Mouse (Mus musculus) midbrain, embryonic 13.5 days (tissue): ENCODE results near the gene Cdkn2a. TPM values are rescaled to one million over a fixed set of nuclear protein-coding genes. Genes with fewer than 3 reads are reported as not detected.

ENCODE experiments used
- ATAC-seq: fragments of 200-750 bp; cut with Nextera tagmentation; 2 replicates; pipeline ENCODE4 v1.8.0; 2017; ENCODE audit warnings: mild to moderate bottlenecking, moderate TSS enrichment, moderate library complexity
- H3K27ac ChIP-seq: fragments of 300-500 bp; sonication (generic); 2 replicates; pipeline ENCODE4 v1.5.1; 2015; ENCODE audit warnings: inconsistent platforms, mild to moderate bottlenecking, moderate library complexity
- H3K27me3 ChIP-seq: fragments of 300-500 bp; sonication (generic); 2 replicates; pipeline ENCODE4 v1.6.1; 2015; ENCODE audit warnings: mild to moderate bottlenecking, inconsistent platforms
- H3K36me3 ChIP-seq: fragments of 300-500 bp; sonication (generic); 2 replicates; pipeline ENCODE4 v1.6.1; 2015; ENCODE audit warnings: mild to moderate bottlenecking, inconsistent platforms
- H3K4me1 ChIP-seq: fragments of 300-500 bp; sonication (generic); replicated peaks from 2 replicates; pipeline ENCODE4 v1.6.1; 2015; ENCODE audit warnings: inconsistent platforms
- H3K4me2 ChIP-seq: fragments of 300-500 bp; sonication (generic); replicated peaks from 2 replicates; pipeline ENCODE4 v1.6.1; 2015; ENCODE audit warnings: moderate library complexity, mild to moderate bottlenecking, inconsistent platforms
- H3K4me3 ChIP-seq: fragments of 300-500 bp; sonication (generic); replicated peaks from 2 replicates; pipeline ENCODE4 v1.5.1; 2015; ENCODE audit warnings: mild to moderate bottlenecking, inconsistent platforms
- H3K9ac ChIP-seq: fragments of 300-500 bp; sonication (generic); replicated peaks from 2 replicates; pipeline ENCODE4 v1.6.1; 2015; ENCODE audit warnings: mild to moderate bottlenecking, inconsistent platforms
- H3K9me3 ChIP-seq: fragments of 300-500 bp; sonication (generic); 2 replicates; pipeline ENCODE4 v1.6.1; 2016; ENCODE audit warnings: mild to moderate bottlenecking, inconsistent platforms
- WGBS: fragments of 180-500 bp; shearing (Covaris S2); methylation state at CpG from one replicate; pipeline ENCODE4 v1.1.7; 2015; 5-methylcytosine and 5-hydroxymethylcytosine counted together
- polyA plus RNA-seq: library from polyadenylated mRNA; unstranded; fragments of >200 nt; fragmentation: Nextera tagmentation; extraction: Ambion mirVana; gene quantifications from 2 replicates; pipeline ENCODE4 v1.2.1, GENCODE M21; 2015

Gene Cdkn2a
- polyA plus RNA-seq, 1 experiment from 2014 or later, result not detected

DNA sequence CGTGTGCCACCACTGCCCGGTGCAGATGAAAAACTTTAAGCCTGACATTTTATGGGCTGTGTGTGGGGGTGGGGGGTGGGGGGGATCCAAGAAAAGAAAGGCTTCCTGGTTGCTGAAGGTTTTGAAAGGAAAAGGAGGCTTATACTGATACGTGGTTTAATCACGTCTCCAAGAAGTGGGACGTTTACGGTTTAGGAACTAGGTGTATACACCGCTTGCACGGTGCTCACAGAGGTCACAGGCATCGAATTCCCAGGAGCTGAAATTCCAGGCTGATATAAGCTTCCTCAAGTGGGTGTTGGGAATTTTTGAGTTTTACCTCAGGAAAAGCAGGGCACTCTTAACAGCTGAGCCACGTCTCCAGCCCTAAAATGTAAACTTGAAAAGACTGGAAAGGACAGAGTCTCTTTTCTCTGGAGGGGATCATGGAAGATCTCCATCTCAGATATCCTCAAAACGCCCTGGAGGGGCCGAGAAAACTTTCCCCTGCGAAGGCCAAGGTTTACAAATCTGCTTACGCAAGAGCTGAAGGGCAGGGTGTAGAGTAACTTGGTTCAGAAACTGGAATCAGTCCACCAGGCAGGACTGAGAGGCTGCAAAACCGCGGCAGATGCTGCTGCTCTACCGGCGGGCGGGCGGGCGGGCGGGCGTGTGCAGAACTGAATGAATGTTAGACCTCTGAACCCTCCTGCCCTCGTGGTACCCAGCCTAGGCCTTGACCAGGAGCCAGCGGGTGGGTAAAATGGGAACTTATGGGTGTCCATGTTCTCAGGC lies 18.5 kb downstream of the Cdkn2a start:
- Histone ChIP-seq H3K9me3 (no peaks in the 10 kb centered on the region), H3K27ac (no peak overlapping the region), H3K9ac (no peak overlapping the region), H3K4me3 (no peak overlapping the region), H3K4me2 (no peak overlapping the region), H3K27me3 (peaks cover 97% of the 10 kb centered on the region), H3K4me1 (no peaks in the 10 kb centered on the region), H3K36me3 (no peaks in the 10 kb centered on the region)
- no peak for ATAC-seq
- WGBS, result under 1% methylated on average over 25 of the region's 25 CpGs

- Histone ChIP-seq H3K9me3 (no peaks in the 10 kb centered on the region), H3K27ac (no peak overlapping the region), H3K4me1 (no peaks in the 10 kb centered on the region), H3K9ac (no peak overlapping the region), H3K4me3 (no peak overlapping the region), H3K36me3 (no peaks in the 10 kb centered on the region), H3K4me2 (no peak overlapping the region), H3K27me3 (peaks cover 97% of the 10 kb centered on the region)
- under 1% methylated on average over 24 of the region's 24 CpGs for WGBS
- peak; percentile 51 for ATAC-seq
These were observed 19.5 kb downstream of the Cdkn2a start for GRCm38 (mm10) chr4:89274829-89275548.

- H3K4me2 ChIP-seq, result no peak overlapping the region
- WGBS, result 1% methylated on average over 14 of the region's 14 CpGs
- ATAC-seq, result no peak
- peaks cover 96% of the 10 kb centered on the region for H3K27me3 ChIP-seq
- no peaks in the 10 kb centered on the region for H3K4me1 ChIP-seq
- no peaks in the 10 kb centered on the region for H3K36me3 ChIP-seq
- no peak overlapping the region for H3K27ac ChIP-seq
- no peak overlapping the region for H3K4me3 ChIP-seq
- H3K9ac ChIP-seq, result no peak overlapping the region
- no peaks in the 10 kb centered on the region for H3K9me3 ChIP-seq
These were observed 20.4 kb downstream of the Cdkn2a start for GRCm38 (mm10) chr4:89274006-89274405.

GRCm38 (mm10) chr4:89273585-89273984 lies 20.9 kb downstream of the Cdkn2a start:
- under 1% methylated on average over 9 of the region's 9 CpGs for WGBS
- ATAC-seq, result no peak; the same call in 1 of the 2 replicates
- Histone ChIP-seq H3K4me3 (no peak overlapping the region), H3K4me2 (no peak overlapping the region), H3K27me3 (peaks cover 96% of the 10 kb centered on the region), H3K27ac (no peak overlapping the region), H3K4me1 (no peaks in the 10 kb centered on the region), H3K9ac (no peak overlapping the region), H3K36me3 (no peaks in the 10 kb centered on the region), H3K9me3 (no peaks in the 10 kb centered on the region)

DNA sequence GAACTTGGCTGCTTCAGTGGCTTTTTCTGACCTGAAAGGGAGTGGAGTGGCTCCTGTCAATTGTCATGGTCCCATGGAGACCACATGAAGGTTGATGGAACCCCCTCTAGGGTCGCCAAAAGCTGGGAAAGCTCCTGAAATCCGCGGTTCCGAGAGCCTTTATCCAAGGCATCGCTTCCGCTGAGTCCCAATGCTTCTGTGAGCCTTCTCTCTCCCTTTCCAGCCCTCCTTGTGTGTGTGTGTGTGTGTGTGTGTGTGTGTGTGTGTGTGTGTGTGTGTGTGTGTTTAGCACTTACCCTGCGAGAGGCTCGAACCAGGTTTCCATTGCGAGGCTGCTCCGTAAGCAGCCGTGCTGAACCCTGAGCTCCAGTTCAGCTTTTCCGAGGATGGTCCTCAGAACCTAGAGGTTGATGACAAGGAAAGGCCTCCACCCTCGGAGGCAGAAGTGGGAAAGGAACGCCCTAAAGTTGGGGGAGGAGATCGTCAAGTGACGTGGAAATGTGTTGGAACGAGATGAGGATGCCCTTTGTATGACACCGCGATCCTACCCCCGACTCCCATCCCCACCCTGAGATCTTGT lies 21.4 kb downstream of the Cdkn2a start:
- H3K9ac ChIP-seq, result no peak overlapping the region
- no peaks in the 10 kb centered on the region for H3K9me3 ChIP-seq
- H3K4me3 ChIP-seq, result no peak overlapping the region
- no peaks in the 10 kb centered on the region for H3K36me3 ChIP-seq
- peaks cover 96% of the 10 kb centered on the region for H3K27me3 ChIP-seq
- no peak overlapping the region for H3K27ac ChIP-seq
- under 1% methylated on average over 20 of the region's 20 CpGs for WGBS
- ATAC-seq, result peak; percentile 2
- no peak overlapping the region for H3K4me2 ChIP-seq
- H3K4me1 ChIP-seq, result no peaks in the 10 kb centered on the region

GRCm38 (mm10) chr4:89272101-89272718 lies 22.2 kb downstream of the Cdkn2a start:
- H3K27ac ChIP-seq, result no peak overlapping the region
- ATAC-seq, result 0 out of 2 replicates have a peak, but pooled peaks have one; percentile 28
- 5% methylated on average over 18 of the region's 18 CpGs for WGBS
- H3K9ac ChIP-seq, result no peak overlapping the region
- no peak overlapping the region for H3K4me3 ChIP-seq
- H3K27me3 ChIP-seq, result peaks cover 92% of the 10 kb centered on the region
- H3K4me1 ChIP-seq, result no peaks in the 10 kb centered on the region
- no peak overlapping the region for H3K4me2 ChIP-seq
- no peaks in the 10 kb centered on the region for H3K9me3 ChIP-seq
- H3K36me3 ChIP-seq, result no peaks in the 10 kb centered on the region

GRCm38 (mm10) chr4:89257768-89258167 lies 36.7 kb downstream of the Cdkn2a start:
- Histone ChIP-seq H3K27ac (no peak overlapping the region), H3K4me2 (no peak overlapping the region), H3K36me3 (no peaks in the 10 kb centered on the region), H3K4me1 (no peaks in the 10 kb centered on the region), H3K27me3 (no peaks in the 10 kb centered on the region), H3K4me3 (no peak overlapping the region), H3K9ac (no peak overlapping the region), H3K9me3 (no peaks in the 10 kb centered on the region)
- no peak for ATAC-seq
- WGBS, result 72% methylated on average over 1 of the region's 1 CpGs

GRCm38 (mm10) chr4:89234446-89234845 lies 60.0 kb downstream of the Cdkn2a start:
- H3K4me1 ChIP-seq, result no peaks in the 10 kb centered on the region
- no peaks in the 10 kb centered on the region for H3K36me3 ChIP-seq
- no peaks in the 10 kb centered on the region for H3K27me3 ChIP-seq
- H3K4me2 ChIP-seq, result no peak overlapping the region
- H3K9me3 ChIP-seq, result no peaks in the 10 kb centered on the region
- H3K4me3 ChIP-seq, result no peak overlapping the region
- no peak for ATAC-seq
- 90% methylated on average over 8 of the region's 8 CpGs for WGBS
- H3K27ac ChIP-seq, result no peak overlapping the region
- no peak overlapping the region for H3K9ac ChIP-seq

Other genes with a start within 250 kb of the Cdkn2a start
- gene Mtap, start 157.5 kb downstream of the Cdkn2a start, polyA plus RNA-seq, result 27.0 and 27.4 TPM in 2 replicates
- gene Cdkn2b, start 16.4 kb upstream of the Cdkn2a start, polyA plus RNA-seq, result 0.34 and 0.40 TPM in 2 replicates